ENCODE assay signal across 8 mouse cellular contexts in the genomic region with DNA sequence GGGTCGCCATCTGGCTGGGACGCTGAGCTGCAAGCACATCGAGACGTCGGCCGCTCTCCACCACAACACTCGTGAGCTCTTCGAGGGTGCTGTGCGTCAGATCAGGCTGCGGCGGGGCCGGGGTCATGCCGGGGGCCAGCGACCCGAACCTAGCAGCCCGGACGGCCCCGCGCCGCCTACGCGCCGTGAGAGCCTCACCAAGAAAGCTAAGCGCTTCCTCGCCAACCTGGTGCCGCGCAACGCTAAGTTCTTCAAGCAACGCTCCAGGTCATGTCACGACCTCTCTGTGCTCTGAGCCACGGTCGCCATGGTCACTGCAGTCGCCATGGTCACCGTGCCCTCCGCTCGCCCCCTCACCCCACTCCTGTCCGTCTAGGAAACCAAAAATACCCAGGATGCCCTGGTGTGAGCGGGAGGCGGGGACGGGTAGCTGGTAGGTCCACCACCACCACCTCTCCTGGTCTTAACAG. TPM values are rescaled to one million over a fixed set of nuclear protein-coding genes. Genes with fewer than 3 reads are reported as not detected.
DNase-seq lines count a peak whose midpoint lies in the region; ATAC-seq and TF ChIP-seq lines count a peak whose summit lies in the region.

No protein-coding gene starts in this region.

- WGBS in heart, embryonic 11.5 days (ENCODE audit: insufficient replicate concordance) = under 1% methylated on average over 40 of the region's 40 CpGs
- under 1% methylated on average over 40 of the region's 40 CpGs for WGBS in hindbrain, embryonic 10.5 days
- WGBS in limb, embryonic 12.5 days = 1% methylated on average over 40 of the region's 40 CpGs

- no peak overlapping the region for H3ac ChIP-seq in myocyte (ENCODE audit: control insufficient read depth, insufficient read length)

- peaks cover 30% of the 10 kb centered on the region for H3K27me3 ChIP-seq in heart, embryonic 11.5 days (ENCODE audit: control insufficient read depth, insufficient read depth, low read length)
- peaks cover 59% of the 10 kb centered on the region for H3K27me3 ChIP-seq in hindbrain, embryonic 10.5 days (ENCODE audit: insufficient read depth, poor library complexity, severe bottlenecking)
- peaks cover 56% of the 10 kb centered on the region for H3K27me3 ChIP-seq in limb, embryonic 12.5 days
- H3K27me3 ChIP-seq in myocyte (ENCODE audit: control insufficient read depth, insufficient read depth, insufficient read length) = no peaks in the 10 kb centered on the region

- H3K9ac ChIP-seq in heart, embryonic 11.5 days (ENCODE audit: low read depth, low read length) = peak overlapping the region; percentile 72
- H3K9ac ChIP-seq in limb, embryonic 12.5 days (replicated peaks) = peak overlapping the region; percentile 65

- peaks cover 18% of the 10 kb centered on the region for H3K4me1 ChIP-seq in heart, embryonic 11.5 days (ENCODE audit: control insufficient read depth, insufficient read depth, low read length)
- peaks cover 13% of the 10 kb centered on the region; the same call in 1 of the 2 replicates for H3K4me1 ChIP-seq in bone marrow macrophage, adult 2 months (ENCODE audit: control insufficient read depth, insufficient read depth, low read length)
- peaks cover 56% of the 10 kb centered on the region for H3K4me1 ChIP-seq in hindbrain, embryonic 10.5 days (replicated peaks)
- H3K4me1 ChIP-seq in limb, embryonic 12.5 days (replicated peaks) = peaks cover 21% of the 10 kb centered on the region

- no peaks in the 10 kb centered on the region for H3K36me3 ChIP-seq in heart, embryonic 11.5 days (ENCODE audit: control insufficient read depth, insufficient read depth, low read length)
- H3K36me3 ChIP-seq in hindbrain, embryonic 10.5 days = no peaks in the 10 kb centered on the region
- no peaks in the 10 kb centered on the region for H3K36me3 ChIP-seq in limb, embryonic 12.5 days
- H3K36me3 ChIP-seq in myocyte (ENCODE audit: control insufficient read depth, insufficient read depth) = no peaks in the 10 kb centered on the region

- H3K4me2 ChIP-seq in heart, embryonic 11.5 days = peak overlapping the region; percentile 86
- H3K4me2 ChIP-seq in limb, embryonic 12.5 days = peak overlapping the region; percentile 75
- peak overlapping the region; percentile 70 for H3K4me2 ChIP-seq in myocyte (ENCODE audit: low read depth)

- TF ChIP-seq CTCF in bone marrow macrophage, adult 2 months (IDR thresholded peaks at IDR 0.05; ENCODE audit: low read depth, low read length) = no peak

- no peak for DNase-seq in heart, postnatal 25 days (ENCODE audit: low spot score)
- peak; percentile 81 for DNase-seq in hindbrain, embryonic 10.5 days (ENCODE audit: low spot score)
- DNase-seq in yolk sac, embryonic 10.5 days (ENCODE audit: low spot score) = peak; percentile 8
- DNase-seq in left cerebral cortex, adult 9 months (ENCODE audit: low spot score in 2 of 2) = no peak

- no peaks in the 10 kb centered on the region for H3K79me2 ChIP-seq in myocyte (ENCODE audit: control insufficient read depth, insufficient read depth)

- H3K4me3 ChIP-seq in heart, embryonic 11.5 days (ENCODE audit: low read depth, low read length) = peak overlapping the region; percentile 52
- peak overlapping the region; percentile 53 for H3K4me3 ChIP-seq in bone marrow macrophage, adult 2 months (ENCODE audit: insufficient read depth, low read length)
- peak overlapping the region; percentile 54 for H3K4me3 ChIP-seq in hindbrain, embryonic 10.5 days
- peak overlapping the region; percentile 48 for H3K4me3 ChIP-seq in limb, embryonic 12.5 days (replicated peaks)
- H3K4me3 ChIP-seq in myocyte = peak overlapping the region; percentile 23

- H3K9me3 ChIP-seq in heart, embryonic 11.5 days (replicated peaks; ENCODE audit: control insufficient read depth, low read length) = no peaks in the 10 kb centered on the region
- no peaks in the 10 kb centered on the region for H3K9me3 ChIP-seq in hindbrain, embryonic 10.5 days
- H3K9me3 ChIP-seq in limb, embryonic 12.5 days = no peaks in the 10 kb centered on the region

- ATAC-seq in heart, embryonic 11.5 days (replicated peaks; ENCODE audit: insufficient number of reproducible peaks, low FRiP score, low TSS enrichment) = no peak
- ATAC-seq in limb, embryonic 12.5 days (ENCODE audit: insufficient number of reproducible peaks, insufficient read depth, low FRiP score, low TSS enrichment, low read depth) = no peak

- intact Hi-C loops in heart, postnatal 25 days (cut with DNase I) = no loop called here

- no peak overlapping the region for H3K27ac ChIP-seq in heart, embryonic 11.5 days (ENCODE audit: low read depth, low read length)
- H3K27ac ChIP-seq in bone marrow macrophage, adult 2 months (ENCODE audit: insufficient read depth, low read depth, low read length) = no peak overlapping the region
- H3K27ac ChIP-seq in hindbrain, embryonic 10.5 days = peak overlapping the region; percentile 86
- H3K27ac ChIP-seq in limb, embryonic 12.5 days = no peak overlapping the region

- TF ChIP-seq POLR2A in bone marrow macrophage, adult 2 months (IDR thresholded peaks at IDR 0.05; ENCODE audit: borderline replicate concordance, low read depth, low read length) = no peak
- TF ChIP-seq POLR2A in myocyte (IDR thresholded peaks at IDR 0.05; ENCODE audit: insufficient read length, low read depth) = peak; percentile 40

TF ChIP-seq in myocyte, 11 proteins besides CTCF, POLR2A, EP300 and RAD21:
- TF ChIP-seq E2F4 (IDR thresholded peaks at IDR 0.05; ENCODE audit: insufficient read depth) (no peak), SRF (IDR thresholded peaks at IDR 0.05; ENCODE audit: control insufficient read depth, insufficient read length, low read depth) (no peak)

RNA-seq across cellular contexts. Expression of gene Rem2, which starts 3.6 kb away (rescaled TPM):
- polyA plus RNA-seq in heart, embryonic 11.5 days (2014; fragmentation: Nextera tagmentation; extraction: Ambion mirVana) = 2.0 TPM in 2 replicates
- total RNA-seq in heart, postnatal 25 days (2021) = not detected
- not detected in 2 replicates for polyA plus RNA-seq in bone marrow macrophage, adult 2 months (2012; ENCODE audit: insufficient read depth, insufficient read length, missing spikeins)
- polyA plus RNA-seq in hindbrain, embryonic 10.5 days (2016; fragmentation: Nextera tagmentation; extraction: Ambion mirVana) = 20.8 and 40.2 TPM in 2 replicates
- 4.3 and 5.0 TPM in 2 replicates for polyA plus RNA-seq in limb, embryonic 12.5 days (2016; fragmentation: Nextera tagmentation; extraction: Ambion mirVana)
- 0.20 TPM for polyA plus RNA-seq in myocyte (2012; fragmentation: generic; extraction: Trizol)

RNA-seq across cellular contexts. Expression of gene Lrp10, which starts 15.5 kb away (rescaled TPM):
- polyA plus RNA-seq in heart, embryonic 11.5 days (2014; fragmentation: Nextera tagmentation; extraction: Ambion mirVana) = 31.8 and 35.2 TPM in 2 replicates
- 10 to 100 TPM; 53.9 to 59.8 TPM for total RNA-seq in heart, postnatal 25 days (2021)
- polyA plus RNA-seq in bone marrow macrophage, adult 2 months (2012; ENCODE audit: insufficient read depth, insufficient read length, missing spikeins) = 64.2 and 81.2 TPM in 2 replicates
- polyA plus RNA-seq in hindbrain, embryonic 10.5 days (2016; fragmentation: Nextera tagmentation; extraction: Ambion mirVana) = 30.9 and 32.4 TPM in 2 replicates
- 28.3 and 28.7 TPM in 2 replicates for polyA plus RNA-seq in limb, embryonic 12.5 days (2016; fragmentation: Nextera tagmentation; extraction: Ambion mirVana)
- 81.8 TPM for polyA plus RNA-seq in myocyte (2012; fragmentation: generic; extraction: Trizol)

RNA-seq across cellular contexts. Expression of gene Prmt5, which starts 37.8 kb away (rescaled TPM):
- polyA plus RNA-seq in heart, embryonic 11.5 days (2014; fragmentation: Nextera tagmentation; extraction: Ambion mirVana) = 67.8 and 74.4 TPM in 2 replicates
- 10 to 100 TPM; 30.3 to 31.7 TPM for total RNA-seq in heart, postnatal 25 days (2021)
- polyA plus RNA-seq in bone marrow macrophage, adult 2 months (2012; ENCODE audit: insufficient read depth, insufficient read length, missing spikeins) = 14.7 and 16.1 TPM in 2 replicates
- 133 and 145 TPM in 2 replicates for polyA plus RNA-seq in hindbrain, embryonic 10.5 days (2016; fragmentation: Nextera tagmentation; extraction: Ambion mirVana)
- 105 and 106 TPM in 2 replicates for polyA plus RNA-seq in limb, embryonic 12.5 days (2016; fragmentation: Nextera tagmentation; extraction: Ambion mirVana)
- polyA plus RNA-seq in myocyte (2012; fragmentation: generic; extraction: Trizol) = 140 TPM

RNA-seq across cellular contexts. Expression of gene Mmp14, which starts 48.1 kb away (rescaled TPM):
- polyA plus RNA-seq in heart, embryonic 11.5 days (2014; fragmentation: Nextera tagmentation; extraction: Ambion mirVana) = 84.3 and 90.2 TPM in 2 replicates
- total RNA-seq in heart, postnatal 25 days (2021) = 10 to 100 TPM; 16.5 to 23.6 TPM
- polyA plus RNA-seq in bone marrow macrophage, adult 2 months (2012; ENCODE audit: insufficient read depth, insufficient read length, missing spikeins) = 20.2 and 24.9 TPM in 2 replicates
- polyA plus RNA-seq in hindbrain, embryonic 10.5 days (2016; fragmentation: Nextera tagmentation; extraction: Ambion mirVana) = 75.1 and 76.1 TPM in 2 replicates
- polyA plus RNA-seq in limb, embryonic 12.5 days (2016; fragmentation: Nextera tagmentation; extraction: Ambion mirVana) = 149 and 176 TPM in 2 replicates
- 108 TPM for polyA plus RNA-seq in myocyte (2012; fragmentation: generic; extraction: Trizol)

RNA-seq across cellular contexts. Expression of gene Mrpl52, which starts 52.8 kb away (rescaled TPM):
- 242 and 250 TPM in 2 replicates for polyA plus RNA-seq in heart, embryonic 11.5 days (2014; fragmentation: Nextera tagmentation; extraction: Ambion mirVana)
- total RNA-seq in heart, postnatal 25 days (2021) = 100 to 1,000 TPM; 114 to 121 TPM
- 88.5 and 89.7 TPM in 2 replicates for polyA plus RNA-seq in bone marrow macrophage, adult 2 months (2012; ENCODE audit: insufficient read depth, insufficient read length, missing spikeins)
- 198 and 224 TPM in 2 replicates for polyA plus RNA-seq in hindbrain, embryonic 10.5 days (2016; fragmentation: Nextera tagmentation; extraction: Ambion mirVana)
- polyA plus RNA-seq in limb, embryonic 12.5 days (2016; fragmentation: Nextera tagmentation; extraction: Ambion mirVana) = 259 and 277 TPM in 2 replicates
- polyA plus RNA-seq in myocyte (2012; fragmentation: generic; extraction: Trizol) = 483 TPM

Comparison
In these comparisons a context has a peak if more than half of its experiments do, and no peak if none do; other contexts are left out.
1. DNase-seq: peak in hindbrain, embryonic 10.5 days (single experiment) and yolk sac, embryonic 10.5 days (single experiment); none in heart, postnatal 25 days (single experiment) and left cerebral cortex, adult 9 months (0 of 2).
2. Peak in every context shown above with its lines, with median percentiles within 50 percentile points of each other: H3K4me2 ChIP-seq and H3K4me3 ChIP-seq.